Comparison of ENCODE assay signal across 10 mouse cellular contexts in genomic region chr1:132893311-132894077, GRCm38 (mm10). TPM values are rescaled to one million over a fixed set of nuclear protein-coding genes. Genes with fewer than 3 reads are reported as not detected.
DNase-seq lines count a peak whose midpoint lies in the region; ATAC-seq lines count a peak whose summit lies in the region.
"Had no signal": no experiment of that assay in that cellular context is flagged by ENCODE, and none has a peak within 500 bp of the region (broad histone marks: within the 10 kb centered on the region; RNA-seq: fewer than 3 reads in every experiment).

No protein-coding gene starts in this region.

- H3K27me3 ChIP-seq in heart, embryonic 13.5 days (replicated peaks), result 0 out of 2 replicates have a peak, but pooled peaks cover 6% of the 10 kb centered on the region
- H3K27me3 ChIP-seq: liver, embryonic 13.5 days had no signal

- 43% methylated on average over 17 of the region's 17 CpGs for WGBS in heart, embryonic 13.5 days

- H3K27ac ChIP-seq in heart, embryonic 13.5 days (replicated peaks), result no peak overlapping the region; the same call in 1 of the 2 replicates
- H3K27ac ChIP-seq: forebrain, embryonic 10.5 days; liver, embryonic 13.5 days had no signal

- no peak overlapping the region for H3K9ac ChIP-seq in heart, embryonic 13.5 days
- H3K9ac ChIP-seq: liver, embryonic 13.5 days had no signal

- H3K4me2 ChIP-seq in heart, embryonic 13.5 days, result 0 out of 2 replicates have a peak overlapping the region, but pooled peaks have one; percentile 2
- H3K4me2 ChIP-seq: liver, embryonic 13.5 days had no signal

- no peaks in the 10 kb centered on the region for H3K9me3 ChIP-seq in heart, embryonic 13.5 days
- H3K9me3 ChIP-seq: forebrain, embryonic 10.5 days; liver, embryonic 13.5 days had no signal

- peaks cover 17% of the 10 kb centered on the region for H3K4me1 ChIP-seq in heart, embryonic 13.5 days
- H3K4me1 ChIP-seq: liver, embryonic 13.5 days had no signal

- no peaks in the 10 kb centered on the region for H3K36me3 ChIP-seq in heart, embryonic 13.5 days
- H3K36me3 ChIP-seq: forebrain, embryonic 10.5 days; liver, embryonic 13.5 days had no signal

- intact Hi-C loops in left cerebral cortex, postnatal 4 days (cut with DNase I), result no loop called here

- H3K4me3 ChIP-seq in heart, embryonic 13.5 days, result no peak overlapping the region
- H3K4me3 ChIP-seq: forebrain, embryonic 10.5 days; liver, embryonic 13.5 days had no signal

- DNase-seq in cerebellum, adult 11-12 months, result peak; percentile 55
- no peak for DNase-seq in cerebellum, adult 11 months
- peak; percentile 42 for DNase-seq in left cerebral cortex, adult 11 months (ENCODE audit: low spot score)
- no peak for DNase-seq in left cerebral cortex, postnatal 4 days
- DNase-seq in ovary, postnatal 36 days (ENCODE audit: low spot score), result peak; percentile 13
- DNase-seq in neural tube, embryonic 10.5 days (ENCODE audit: extremely low spot score, low spot score), result no peak
- DNase-seq: liver, embryonic 13.5 days had no signal

- peak; percentile 61; the same call in 1 of the 2 replicates for ATAC-seq in heart, embryonic 13.5 days (ENCODE audit: extremely low read depth, insufficient number of reproducible peaks, low FRiP score, low TSS enrichment)
- ATAC-seq in erythroid progenitor cell, adult 5-6 weeks (replicated peaks; ENCODE audit: low FRiP score, poor library complexity, severe bottlenecking), result no peak

RNA-seq across cellular contexts. Expression of gene Lrrn2, which starts 13.4 kb away (rescaled TPM):
- 100 to 1,000 TPM; 101 to 117 TPM for total RNA-seq in left cerebral cortex, postnatal 4 days (2021)
- 8.2 and 8.7 TPM in 2 replicates for polyA plus RNA-seq in heart, embryonic 13.5 days (2015; fragmentation: Nextera tagmentation; extraction: Ambion mirVana)
- not detected in 2 replicates for total RNA-seq in erythroid progenitor cell, adult 5-6 weeks (2015; ENCODE audit: low replicate concordance)
- not detected in 2 replicates for total RNA-seq in erythroid progenitor cell, adult 5-6 weeks (2017; ENCODE audit: low replicate concordance)

Comparison
In these comparisons a context has a peak if more than half of its experiments do, and no peak if none do; other contexts are left out.
1. DNase-seq: peak in cerebellum, adult 11-12 months (single experiment), left cerebral cortex, adult 11 months (single experiment) and ovary, postnatal 36 days (single experiment); none in cerebellum, adult 11 months (single experiment), left cerebral cortex, postnatal 4 days (single experiment) and neural tube, embryonic 10.5 days (single experiment).
2. RNA of gene Lrrn2, which starts 13.4 kb away (total RNA-seq): 101 to 117 TPM in left cerebral cortex, postnatal 4 days; not detected in erythroid progenitor cell, adult 5-6 weeks; every median in the first group is over 100 times any median in the second.